Mouse (Mus musculus): ENCODE measurements around the gene Atp5f1.
"Not testable (repeated sequence)": the region's sequence is repeated elsewhere in the genome, so short reads cannot be mapped to it uniquely, and the experiment has no call there.

Atp5f1 gene

GRCm38 (mm10) chr3:105931095-105931494, 28.8 kb downstream of the Atp5f1 start:
- in situ Hi-C loops (cut with MseI, MboI), result no loop called here

- in situ Hi-C loops (cut with MseI, MboI), result no loop called here
Measured at GRCm38 (mm10) chr3:105929821-105930220, 30.1 kb downstream of the Atp5f1 start.

- in situ Hi-C loops (cut with MseI, MboI), result no loop called here
Measured at GRCm38 (mm10) chr3:105928781-105929180, 31.1 kb downstream of the Atp5f1 start.

- in situ Hi-C loops (cut with MseI, MboI), result no loop called here
Measured at GRCm38 (mm10) chr3:105928195-105928569, 31.7 kb downstream of the Atp5f1 start.

DNA sequence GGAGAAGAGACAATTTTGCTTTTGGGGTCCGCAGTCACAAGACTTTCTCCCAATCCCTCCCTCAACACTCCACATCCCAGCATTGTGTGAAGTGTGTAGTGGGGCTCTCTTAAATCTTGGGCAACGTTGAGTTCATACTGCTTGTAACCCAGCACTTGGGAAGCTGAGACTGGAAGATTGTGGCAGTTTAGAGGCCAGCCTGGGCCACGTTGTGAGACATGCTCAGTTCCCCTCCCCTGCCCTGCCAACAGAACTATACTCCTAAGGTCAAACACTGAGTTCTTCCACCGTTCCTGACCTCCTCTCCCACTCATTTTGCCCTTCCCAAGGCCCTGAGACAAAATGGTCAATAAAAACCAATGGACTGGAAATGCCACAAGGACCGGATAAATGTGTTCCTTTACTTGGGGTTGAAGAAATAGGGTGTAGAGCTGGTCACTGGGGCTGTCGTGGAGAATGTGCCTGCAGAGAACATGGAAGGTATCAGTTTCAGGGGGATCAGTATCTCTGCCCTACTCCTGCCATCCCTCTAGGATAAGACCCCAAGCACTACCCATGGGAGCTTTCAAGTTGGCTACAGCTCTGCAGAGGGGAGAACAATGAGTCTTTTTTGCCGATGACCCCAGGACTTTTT, 32.2 kb downstream of the Atp5f1 start:
- in situ Hi-C loops (cut with MseI, MboI), result no loop called here

DNA sequence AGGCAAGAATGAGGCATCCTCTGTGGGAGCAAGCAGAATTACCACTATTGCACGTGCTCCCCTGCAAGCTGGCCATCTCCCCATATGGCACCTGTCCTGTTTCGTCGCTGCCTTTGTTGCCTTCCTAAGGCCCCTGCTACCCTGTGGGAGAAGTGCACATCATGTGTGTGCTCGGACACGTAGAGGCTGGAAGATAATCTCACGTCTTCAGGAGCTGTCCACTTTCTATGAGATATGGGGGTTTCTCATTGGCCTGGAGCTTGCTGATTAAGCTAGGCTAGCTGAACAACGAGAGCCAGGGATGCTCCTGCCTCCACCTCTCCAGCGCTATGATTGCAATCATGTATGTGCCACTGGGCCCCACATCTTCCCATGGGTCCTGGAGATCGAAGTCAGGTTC, 35.3 kb downstream of the Atp5f1 start:
- in situ Hi-C loops (cut with MseI, MboI), result no loop called here

DNA sequence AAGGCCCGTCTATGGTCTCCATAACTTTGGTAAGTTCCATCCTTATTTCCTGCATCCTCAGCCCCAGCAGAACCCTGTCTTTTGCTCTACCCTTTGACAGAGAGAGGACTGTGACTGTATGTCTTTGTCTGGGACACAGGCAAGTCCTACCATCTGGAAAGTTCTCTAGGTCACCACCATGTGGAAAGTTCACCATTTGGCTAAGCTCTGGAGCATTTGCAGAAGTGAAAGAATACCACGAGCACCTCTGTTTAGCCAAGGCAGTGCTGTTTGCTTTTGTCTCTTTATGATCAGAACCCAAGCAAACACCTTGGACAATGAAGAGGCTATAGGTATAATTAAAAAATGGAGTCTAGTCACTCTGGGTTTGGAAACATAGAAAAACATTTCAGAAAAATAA, 37.9 kb downstream of the Atp5f1 start:
- in situ Hi-C loops (cut with MseI, MboI), result no loop called here

DNA sequence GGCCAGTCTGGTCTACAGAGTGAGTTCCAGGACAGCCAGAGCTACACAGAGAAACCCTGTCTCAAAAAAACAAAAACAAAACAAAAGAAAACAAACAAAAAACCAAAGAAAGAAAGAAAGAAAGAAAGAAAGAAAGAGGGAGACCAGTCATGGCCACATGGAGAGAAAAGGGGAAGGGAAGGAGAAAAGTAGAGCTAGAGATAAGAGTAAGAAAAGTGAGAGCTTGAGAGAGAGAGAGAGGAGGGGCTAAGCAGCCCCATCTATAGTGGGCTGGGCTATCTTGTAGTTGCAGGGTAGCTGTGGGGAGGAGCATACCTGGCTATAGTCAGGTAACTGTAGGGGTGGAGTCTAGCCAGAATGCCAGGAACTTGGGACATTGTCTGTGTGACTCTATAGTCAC, 39.2 kb downstream of the Atp5f1 start:
- in situ Hi-C loops (cut with MseI, MboI), result not testable (repeated sequence)

DNA sequence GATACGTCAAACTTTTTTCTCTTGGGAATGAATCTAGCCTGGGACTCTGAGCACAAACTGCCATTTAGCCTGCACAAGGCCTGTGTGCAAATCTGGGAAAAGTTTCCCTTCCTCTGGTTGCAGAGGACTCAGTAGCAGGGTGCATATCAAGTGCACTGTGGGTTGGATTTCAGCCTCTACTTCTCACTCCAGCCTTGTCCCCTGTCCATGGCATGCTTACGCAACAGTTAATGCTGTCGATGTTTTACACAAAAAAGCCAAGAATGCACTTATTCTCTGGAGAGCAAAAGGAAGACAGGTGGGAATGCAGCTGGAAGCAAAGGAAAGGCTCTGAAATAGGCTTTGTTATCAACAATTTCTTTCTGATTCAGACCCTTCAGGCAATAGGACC, 41.5 kb downstream of the Atp5f1 start:
- in situ Hi-C loops (cut with MseI, MboI), result no loop called here

- in situ Hi-C loops (cut with MseI, MboI), result no loop called here
Measured at GRCm38 (mm10) chr3:105917656-105918354, 42.1 kb downstream of the Atp5f1 start.

GRCm38 (mm10) chr3:105916455-105916854, 43.4 kb downstream of the Atp5f1 start:
- in situ Hi-C loops (cut with MseI, MboI), result not testable (repeated sequence)

GRCm38 (mm10) chr3:105915281-105915680, 44.6 kb downstream of the Atp5f1 start:
- in situ Hi-C loops (cut with MseI, MboI), result no loop called here

DNA sequence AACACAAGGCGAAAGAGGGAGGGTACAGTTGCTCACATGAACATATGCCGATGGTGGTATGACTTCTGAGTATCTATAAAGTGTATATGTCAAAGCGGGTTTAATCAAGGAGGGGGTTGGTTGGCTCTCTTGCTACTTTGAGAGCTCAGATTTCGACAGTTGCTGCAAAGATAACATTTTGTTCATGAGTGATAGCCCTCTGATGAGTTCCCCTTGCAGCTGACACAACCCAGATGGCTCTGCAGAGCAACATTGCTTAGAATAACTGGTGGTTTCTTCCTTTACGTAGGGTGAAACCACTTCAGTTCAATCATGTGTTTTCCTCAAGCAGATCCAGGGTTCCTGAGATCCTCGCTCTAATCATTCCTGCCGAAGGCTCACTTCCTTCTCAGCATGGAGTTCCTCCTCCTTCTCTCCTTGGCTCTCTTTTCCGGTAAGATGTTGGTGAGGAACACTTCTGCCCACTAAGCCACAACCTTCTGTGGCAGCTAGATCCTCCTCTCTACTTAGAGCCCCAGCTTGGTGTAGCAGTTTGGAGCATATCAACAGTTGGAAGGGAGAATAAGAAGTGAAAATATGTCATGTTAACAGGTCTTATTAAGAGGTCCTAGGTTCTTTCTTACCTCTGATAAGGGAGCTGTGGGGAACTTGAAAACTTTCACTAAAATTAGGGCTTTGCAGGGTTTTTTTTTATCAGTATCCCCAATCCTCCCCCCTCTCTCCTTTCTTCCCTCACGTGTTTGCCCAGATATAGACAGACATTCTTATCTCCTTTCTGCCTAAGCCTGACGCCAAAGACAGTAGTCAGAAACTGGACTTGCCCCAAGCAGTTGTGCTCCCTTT, 45.8 kb downstream of the Atp5f1 start:
- in situ Hi-C loops (cut with MseI, MboI), result no loop called here

GRCm38 (mm10) chr3:105912097-105912880, 47.6 kb downstream of the Atp5f1 start:
- in situ Hi-C loops (cut with MseI, MboI), result no loop called here

DNA sequence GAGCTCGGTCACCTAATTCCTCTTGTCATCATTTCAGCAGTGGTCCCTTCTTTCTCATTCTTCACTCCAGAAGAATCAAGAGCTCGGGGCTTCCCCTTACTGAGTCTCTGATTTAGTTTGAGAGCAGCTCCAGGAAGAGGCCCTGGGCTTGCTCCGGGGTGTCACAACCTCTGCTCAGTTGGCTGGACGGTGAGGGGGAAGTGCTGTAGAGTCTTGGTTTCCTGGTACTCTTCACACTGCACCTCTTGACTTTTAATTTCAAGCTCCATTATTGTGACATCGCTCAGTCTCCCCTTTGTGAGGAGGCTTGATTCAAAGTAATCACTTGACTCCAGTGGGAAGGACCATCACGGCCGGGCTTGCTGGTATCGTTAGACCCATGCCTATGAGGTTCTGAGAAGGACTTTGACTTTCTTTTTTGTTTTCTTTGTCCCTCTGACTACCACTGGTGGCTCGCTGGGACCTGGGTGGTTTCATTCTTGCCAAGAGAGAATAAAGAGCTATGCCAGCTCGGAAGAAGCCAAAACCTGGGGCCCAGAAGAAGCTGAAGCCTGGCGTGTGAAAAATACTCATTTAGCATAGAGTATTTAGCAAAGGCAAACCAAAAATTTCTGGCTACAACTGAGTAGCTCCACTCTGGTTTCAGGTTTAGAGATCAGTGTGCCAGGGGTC, 49.2 kb downstream of the Atp5f1 start:
- in situ Hi-C loops (cut with MseI, MboI), result no loop called here

DNA sequence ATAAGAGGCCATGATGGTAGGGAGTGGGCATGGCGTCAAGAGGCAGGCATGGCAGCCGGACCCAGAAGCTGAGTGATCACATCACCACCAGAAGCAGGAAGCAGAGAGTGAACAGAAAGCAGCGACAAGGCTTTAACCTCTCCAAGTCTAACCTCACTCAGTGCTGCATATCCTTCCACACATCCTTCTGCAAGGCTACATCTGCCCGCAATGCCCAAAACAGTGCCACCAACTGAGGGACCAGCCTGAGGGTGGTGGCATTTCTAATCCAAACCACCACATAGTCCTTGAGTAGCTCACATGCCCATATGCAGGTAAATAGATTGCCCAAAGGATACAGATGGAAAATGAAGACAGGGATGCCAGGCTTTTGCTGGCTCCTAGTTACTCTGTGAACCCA, 50.9 kb downstream of the Atp5f1 start:
- in situ Hi-C loops (cut with MseI, MboI), result no loop called here

DNA sequence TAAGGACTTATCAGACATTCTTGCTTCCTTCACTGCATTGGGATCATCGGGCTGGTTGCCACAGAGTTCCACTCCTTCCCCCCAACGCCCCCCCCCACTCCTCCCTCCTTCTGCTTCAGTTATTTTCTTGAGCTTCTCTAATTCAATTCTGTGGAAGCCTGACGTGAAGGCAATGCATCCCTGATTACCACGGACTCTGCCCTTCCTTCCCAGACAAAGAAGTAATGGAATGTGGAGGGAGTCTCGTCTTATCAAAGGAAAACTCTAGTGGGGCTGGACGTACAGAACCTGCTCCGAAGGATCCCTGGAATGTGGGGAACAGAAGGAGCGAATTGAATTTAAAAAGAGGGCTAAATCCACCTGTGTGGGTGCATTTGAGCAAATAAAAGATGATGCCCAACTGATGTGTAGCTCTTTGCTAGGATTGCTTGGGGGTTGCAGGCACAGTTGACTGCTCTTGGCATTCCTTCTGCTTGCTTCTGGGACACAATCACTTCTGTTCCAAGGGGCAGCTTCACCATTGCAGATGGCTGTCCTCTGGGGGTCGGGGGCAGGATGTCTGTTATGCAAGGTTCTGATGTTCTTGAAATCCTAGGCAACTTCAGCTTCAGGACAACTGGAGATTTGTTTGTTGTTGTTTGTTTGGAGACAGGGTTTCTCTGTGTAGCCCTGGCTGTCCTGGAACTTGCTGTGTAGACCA, 51.8 kb downstream of the Atp5f1 start:
- in situ Hi-C loops (cut with MseI, MboI), result no loop called here

- in situ Hi-C loops (cut with MseI, MboI), result no loop called here
Measured at GRCm38 (mm10) chr3:105904721-105905120, 55.2 kb downstream of the Atp5f1 start.

DNA sequence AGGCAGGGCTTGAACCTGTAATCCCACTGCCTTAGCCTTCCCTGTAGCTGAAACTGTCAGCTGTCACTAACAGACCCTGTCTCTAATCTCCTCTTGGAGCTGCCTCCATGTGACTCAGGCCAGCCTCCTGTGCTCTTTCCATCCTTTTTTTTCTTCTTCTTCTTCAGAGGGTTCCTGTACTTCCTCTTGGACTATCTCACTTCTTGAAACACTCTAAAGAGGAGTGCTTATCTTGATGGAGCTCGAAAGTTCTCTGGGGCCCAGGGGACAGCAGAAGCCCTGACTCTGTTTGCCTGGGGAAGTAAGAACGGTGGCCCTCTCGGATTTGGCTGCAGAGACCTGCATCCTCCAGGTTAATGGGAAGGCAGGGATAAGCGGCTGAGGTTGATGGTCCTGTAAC, 55.7 kb downstream of the Atp5f1 start:
- in situ Hi-C loops (cut with MseI, MboI), result no loop called here

- in situ Hi-C loops (cut with MseI, MboI), result no loop called here
Measured at GRCm38 (mm10) chr3:105901468-105901867, 58.4 kb downstream of the Atp5f1 start.

- in situ Hi-C loops (cut with MseI, MboI), result no loop called here
Measured at GRCm38 (mm10) chr3:105900716-105901115, 59.2 kb downstream of the Atp5f1 start.

Data from mouse trophoblast stem cell (cell line).